Mouse (Mus musculus): Measurements from ENCODE around the gene Aadac. TPM values are rescaled to one million over a fixed set of nuclear protein-coding genes. Genes with fewer than 3 reads are reported as not detected.

Gene Aadac
- total RNA-seq (2021), result not detected
- long read RNA-seq, result 0 reads

DNA sequence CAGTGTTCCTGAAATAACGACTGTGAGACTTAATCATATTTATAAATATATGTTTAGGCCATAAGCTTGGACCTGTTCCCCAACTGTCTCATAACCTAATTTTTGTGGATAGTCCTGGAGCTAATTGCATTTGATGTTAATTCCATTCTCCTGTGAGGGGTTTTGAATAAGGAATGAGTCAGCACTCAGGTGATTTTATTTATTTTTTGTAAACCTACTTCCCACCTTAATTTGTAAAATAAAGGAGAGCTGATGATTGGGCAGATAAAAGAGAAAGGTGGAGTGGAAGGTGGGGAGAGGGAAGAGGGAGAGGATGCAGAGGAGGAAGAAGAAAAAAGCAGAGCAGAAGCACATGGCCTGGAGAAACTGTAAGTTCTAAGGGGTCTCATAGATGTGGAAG lies at the start of gene Aadac:
Gene Aadac (plus strand): TSS at position 301 of the 400 bp plus-strand sequence.
- no peak for DNase-seq (ENCODE audit: low spot score in 2 of 2)

DNA sequence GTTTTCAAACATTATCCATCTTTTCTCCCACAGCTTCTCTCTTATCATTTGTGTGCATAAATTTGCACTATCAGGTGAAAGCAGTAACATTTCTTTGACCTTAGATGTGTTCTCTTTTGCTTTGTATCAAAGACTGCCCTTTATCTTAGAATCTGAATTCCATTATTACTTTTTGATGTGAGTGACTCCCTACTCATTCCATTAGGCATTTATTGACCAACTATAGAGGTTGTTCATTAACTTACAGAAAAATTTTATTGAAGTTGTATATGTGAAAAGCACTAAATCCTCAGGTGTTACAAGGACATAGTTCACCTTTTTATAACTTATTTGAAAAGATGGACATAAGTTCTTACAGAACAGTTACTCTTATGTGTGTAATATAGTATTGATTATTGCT lies 21.9 kb upstream of the Aadac start:
- no peak for DNase-seq (ENCODE audit: low spot score in 2 of 2)

DNA sequence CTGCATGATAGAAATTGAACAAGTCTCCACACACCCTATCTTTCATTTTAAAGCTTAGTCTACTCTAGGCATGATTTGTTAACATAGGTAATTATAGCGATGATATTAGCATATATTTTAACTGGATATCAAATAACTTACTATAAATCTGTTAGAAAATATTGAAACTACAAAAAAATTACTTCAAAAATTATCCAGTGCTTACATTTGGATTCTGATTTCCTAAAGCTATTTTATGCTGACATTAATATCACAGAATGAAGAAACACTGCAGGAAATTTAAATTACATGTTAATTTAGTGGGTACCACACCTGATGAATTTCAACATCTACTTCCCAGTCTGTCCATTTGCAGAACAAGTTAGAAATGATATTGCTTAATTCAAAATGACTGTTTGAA lies 19.1 kb upstream of the Aadac start, which contains the start of gene Aadacl2:
Gene Aadacl2 (plus strand): TSS at position 301 of the 400 bp plus-strand sequence.
- no peak for DNase-seq (ENCODE audit: low spot score in 2 of 2)

DNA sequence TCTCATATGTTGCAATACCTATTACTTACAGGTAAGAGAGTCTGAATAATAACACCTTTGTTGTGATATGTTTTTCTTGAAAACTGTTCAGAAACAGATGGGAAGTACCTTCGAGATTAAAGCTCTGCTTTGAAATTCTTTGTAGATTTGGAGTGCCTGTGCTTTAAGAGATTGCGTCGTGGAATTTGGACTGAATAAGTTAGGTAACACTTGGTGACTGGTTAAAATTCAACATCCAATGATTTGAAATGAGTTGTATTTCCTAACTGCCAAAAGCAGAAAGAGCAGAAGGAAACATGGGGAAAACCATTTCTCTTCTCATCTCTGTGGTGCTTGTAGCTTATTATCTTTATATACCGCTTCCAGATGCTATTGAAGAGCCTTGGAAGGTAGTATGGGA lies 6.0 kb downstream of the Aadac start:
- DNase-seq (ENCODE audit: low spot score in 2 of 2), result no peak

DNA sequence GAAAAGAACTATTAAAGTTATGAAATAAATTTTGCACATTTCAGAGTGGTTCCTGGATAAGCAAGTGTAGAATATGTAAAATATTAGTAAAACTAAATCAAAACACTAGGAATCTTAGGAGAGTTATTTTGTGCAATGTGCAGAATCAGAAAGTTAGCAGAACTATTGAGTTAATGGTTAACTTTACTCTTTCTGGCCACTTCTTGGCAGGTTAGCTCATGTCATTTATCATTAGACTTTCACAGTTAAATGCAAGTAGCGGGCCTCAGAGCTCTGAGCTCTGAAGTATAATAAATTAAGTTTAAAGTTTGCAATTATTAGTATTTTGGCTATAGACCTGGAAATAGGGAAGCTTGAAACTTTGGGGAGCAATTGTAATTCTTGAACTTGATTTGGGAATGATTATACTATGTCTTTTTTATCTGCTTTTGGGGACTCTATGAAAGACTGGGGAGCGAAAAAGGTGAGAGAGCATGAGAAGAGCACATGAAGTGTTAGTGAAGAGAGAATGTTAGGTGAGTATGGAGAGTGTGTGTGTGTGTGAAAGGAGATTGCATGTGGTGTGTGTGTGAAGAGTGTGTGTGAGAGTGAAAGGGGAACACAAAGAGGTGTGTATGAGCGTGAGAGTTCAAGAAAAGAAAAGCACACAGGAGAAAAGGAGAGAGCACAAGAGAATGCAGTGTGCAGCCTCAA lies 20.9 kb downstream of the Aadac start:
- no peak for DNase-seq (ENCODE audit: low spot score in 2 of 2)

GRCm38 (mm10) chr3:60053231-60053927 lies 27.9 kb downstream of the Aadac start:
- no peak for DNase-seq (ENCODE audit: low spot score in 2 of 2)

- DNase-seq (ENCODE audit: low spot score in 2 of 2), result no peak
Observed at GRCm38 (mm10) chr3:60053931-60054330, 28.4 kb downstream of the Aadac start.

- no peak for DNase-seq (ENCODE audit: low spot score in 2 of 2)
Observed at GRCm38 (mm10) chr3:60056451-60056850, 30.9 kb downstream of the Aadac start.

- no peak for DNase-seq (ENCODE audit: low spot score in 2 of 2)
Observed at GRCm38 (mm10) chr3:60057070-60057808, 31.7 kb downstream of the Aadac start.

- no peak for DNase-seq (ENCODE audit: low spot score in 2 of 2)
Observed at GRCm38 (mm10) chr3:60057809-60058082, 32.2 kb downstream of the Aadac start.

- no peak for DNase-seq (ENCODE audit: low spot score in 2 of 2)
Observed at GRCm38 (mm10) chr3:60078883-60079415, 53.4 kb downstream of the Aadac start.

DNA sequence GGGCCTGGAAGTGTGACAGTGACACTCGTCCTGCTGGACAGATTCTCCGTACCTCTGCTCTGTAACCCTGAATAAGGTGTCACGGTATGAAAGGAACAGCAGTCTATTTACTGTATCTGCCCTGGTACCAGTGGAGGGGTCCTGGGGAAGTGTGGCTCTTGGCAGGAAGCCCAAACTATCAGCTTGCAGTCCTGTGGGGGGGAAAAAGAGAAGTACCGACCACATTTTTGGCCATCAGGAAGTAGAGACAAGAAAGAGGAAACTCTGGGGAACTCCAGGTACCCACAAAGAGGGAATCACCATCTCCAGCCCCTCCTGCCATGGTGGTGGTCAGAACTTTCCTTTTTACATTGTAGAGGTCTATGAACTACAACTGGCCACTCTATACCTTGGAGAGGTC lies 55.1 kb downstream of the Aadac start:
- DNase-seq (ENCODE audit: low spot score in 2 of 2), result peak in 1 of 2 experiments; percentile 16

- no peak for DNase-seq (ENCODE audit: low spot score in 2 of 2)
Observed at GRCm38 (mm10) chr3:60081648-60082047, 56.1 kb downstream of the Aadac start, which contains the start of gene Sucnr1. Gene Sucnr1, plus strand, starts transcription at chr3:60081869.

DNA sequence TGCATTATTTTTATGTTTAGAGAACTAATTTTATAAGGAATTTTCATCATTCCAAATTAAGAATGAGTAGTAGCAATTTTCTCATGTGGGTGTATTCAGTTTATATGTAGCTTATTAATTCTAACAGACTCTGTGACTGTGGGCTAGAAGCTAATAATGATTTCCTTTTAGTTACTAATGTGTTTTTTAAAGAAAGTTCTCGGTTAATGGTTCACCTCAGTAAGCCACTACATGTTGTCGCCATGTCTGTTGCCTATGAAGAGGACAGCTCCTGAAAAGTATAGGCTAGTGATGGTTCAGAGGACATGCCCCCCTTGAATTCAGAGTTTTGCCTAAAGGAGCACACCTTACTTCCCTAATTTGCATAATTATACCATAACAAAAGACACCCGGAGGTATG lies 57.2 kb downstream of the Aadac start:
- DNase-seq (ENCODE audit: low spot score in 2 of 2), result no peak

- no peak for DNase-seq (ENCODE audit: low spot score in 2 of 2)
Observed at GRCm38 (mm10) chr3:60085729-60086128, 60.2 kb downstream of the Aadac start.

Other genes with a start within 250 kb of the Aadac start
- not detected for gene Gm8298, start 164.7 kb upstream of the Aadac start, total RNA-seq (2021)
- not detected for gene C130079G13Rik, start 100.5 kb upstream of the Aadac start, total RNA-seq (2021)
- gene Aadacl2, start 19.0 kb upstream of the Aadac start, total RNA-seq (2021), result not detected
- gene Sucnr1, start 56.2 kb downstream of the Aadac start, total RNA-seq (2021), result not detected